In the genomic region with DNA sequence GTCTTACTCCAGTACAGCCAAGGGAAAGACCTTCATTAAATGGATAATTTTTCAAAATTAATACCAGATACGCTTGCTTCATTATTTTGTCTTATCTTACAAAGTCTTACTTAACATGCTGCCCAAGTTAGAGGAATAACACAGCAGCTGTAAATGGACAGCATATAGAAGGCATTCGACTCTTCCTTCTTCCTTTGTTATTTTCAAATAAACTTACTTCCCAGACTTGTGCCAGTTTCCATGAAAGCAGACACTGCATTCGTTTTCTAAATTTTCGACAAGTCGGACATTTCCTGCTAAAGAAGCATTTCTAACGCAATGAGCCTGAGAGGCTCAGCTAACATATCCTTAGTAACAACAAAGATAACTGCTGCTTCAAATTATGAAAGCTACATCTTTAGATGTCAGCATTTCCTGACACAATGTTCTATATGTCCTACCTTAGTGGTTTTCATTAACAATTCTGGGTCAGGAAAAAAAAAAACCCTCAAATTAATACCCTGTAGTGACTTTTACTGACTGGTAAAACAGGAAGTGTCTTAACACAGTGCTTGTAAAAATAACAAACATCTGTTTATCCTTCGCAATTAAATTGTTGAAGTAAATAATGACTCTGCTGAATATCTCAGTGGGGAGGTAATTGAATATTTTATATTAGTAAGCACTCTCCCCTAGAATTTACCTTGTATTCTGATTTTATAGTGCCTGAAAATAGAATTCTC, we compare ENCODE assay signal across 1 mouse cellular context.
TF ChIP-seq lines count a peak whose summit lies in the region.

No protein-coding gene starts in this region.

TF ChIP-seq in CH12.LX, 34 proteins besides CTCF, POLR2A, EP300 and RAD21 (continued from another document):
- TF ChIP-seq MYC (IDR thresholded peaks at IDR 0.05; ENCODE audit: low read depth, low read length): no peak
- TF ChIP-seq KAT2A (IDR thresholded peaks at IDR 0.05; ENCODE audit: insufficient replicate concordance, low read length): no peak
- TF ChIP-seq BHLHE40 (IDR thresholded peaks at IDR 0.05; ENCODE audit: low read depth, low read length): no peak
- no peak for TF ChIP-seq ZMIZ1 (IDR thresholded peaks at IDR 0.05; ENCODE audit: low read depth, low read length)
- no peak for TF ChIP-seq MXI1 (IDR thresholded peaks at IDR 0.05; ENCODE audit: low read depth, low read length)
- no peak for TF ChIP-seq GABPA (IDR thresholded peaks at IDR 0.05; ENCODE audit: insufficient replicate concordance, low read depth, low read length)
- no peak; the same call in 1 of the 2 replicates for TF ChIP-seq MEF2A (IDR thresholded peaks at IDR 0.05; ENCODE audit: borderline replicate concordance, low read depth, low read length)
- TF ChIP-seq HCFC1 (IDR thresholded peaks at IDR 0.05; ENCODE audit: low read depth, low read length): no peak
- TF ChIP-seq ZC3H11A (IDR thresholded peaks at IDR 0.05; ENCODE audit: low read depth, low read length): no peak
- TF ChIP-seq ELF1 (IDR thresholded peaks at IDR 0.05; ENCODE audit: low read depth, low read length): peak; percentile 28; the same call in 1 of the 2 replicates
- TF ChIP-seq TBP (conservative IDR thresholded peaks at IDR 0.05; ENCODE audit: low read depth, low read length): no peak
- TF ChIP-seq NRF1 (IDR thresholded peaks at IDR 0.05; ENCODE audit: low read depth, low read length): no peak
- peak; percentile 92 for TF ChIP-seq CHD1 (IDR thresholded peaks at IDR 0.05; ENCODE audit: low read depth, low read length)
- no peak for TF ChIP-seq E2F4 (IDR thresholded peaks at IDR 0.05; ENCODE audit: insufficient replicate concordance, low read depth, low read length)
- no peak for TF ChIP-seq ZKSCAN1 (IDR thresholded peaks at IDR 0.05; ENCODE audit: borderline replicate concordance, low read depth, low read length)
- TF ChIP-seq SIN3A (IDR thresholded peaks at IDR 0.05; ENCODE audit: low read length): peak; percentile 53; the same call in 1 of the 2 replicates
- peak; percentile 54; the same call in 1 of the 2 replicates for TF ChIP-seq ZNF384 (IDR thresholded peaks at IDR 0.05; ENCODE audit: low read depth, low read length)
- TF ChIP-seq JUN (IDR thresholded peaks at IDR 0.05; ENCODE audit: insufficient read depth, low read depth, low read length): no peak
TF ChIP-seq in CH12.LX: peak in this region for 4.
